Mouse (Mus musculus): ENCODE results near the gene Foxj1.

Foxj1 gene

DNA sequence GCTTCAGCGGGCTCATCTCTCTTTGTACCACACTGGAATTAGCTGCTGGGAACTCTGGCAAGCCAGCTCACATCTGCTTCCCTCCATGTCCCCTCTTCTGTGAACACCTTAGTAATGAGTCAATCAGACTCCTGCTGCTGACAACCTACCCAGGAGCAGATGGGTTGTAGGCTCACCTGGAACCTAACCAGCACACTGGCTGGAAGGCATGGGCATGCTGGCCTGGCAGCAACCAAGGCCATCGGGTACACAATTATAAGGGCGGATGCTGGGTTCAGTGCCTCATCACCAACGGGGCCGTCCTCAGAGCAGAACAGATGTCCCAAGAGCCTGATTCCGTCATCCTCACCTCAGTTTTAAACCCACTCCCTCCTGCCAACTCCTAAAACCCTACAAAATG lies 36.6 kb downstream of the Foxj1 start:
- DNase-seq, result no peak

DNA sequence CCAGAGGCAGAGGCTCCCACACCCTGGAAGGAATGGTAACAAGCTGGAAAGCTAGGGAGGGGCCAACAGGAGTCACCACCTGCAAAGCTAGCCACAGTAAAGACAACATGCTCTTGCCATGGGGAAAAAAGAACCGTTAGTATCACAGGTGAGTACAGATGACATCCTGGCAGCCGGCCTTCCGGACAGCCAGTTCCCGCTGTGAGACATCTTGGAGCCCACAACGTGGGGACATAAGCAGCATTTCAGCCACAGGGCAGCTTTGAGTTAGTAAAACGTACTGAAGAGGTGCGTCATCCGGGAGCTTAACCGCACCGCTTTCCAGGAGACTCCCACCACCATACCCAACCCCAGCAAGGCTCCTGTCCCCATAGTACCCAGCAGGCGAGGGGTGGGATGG lies 37.0 kb downstream of the Foxj1 start:
- no peak for DNase-seq

DNA sequence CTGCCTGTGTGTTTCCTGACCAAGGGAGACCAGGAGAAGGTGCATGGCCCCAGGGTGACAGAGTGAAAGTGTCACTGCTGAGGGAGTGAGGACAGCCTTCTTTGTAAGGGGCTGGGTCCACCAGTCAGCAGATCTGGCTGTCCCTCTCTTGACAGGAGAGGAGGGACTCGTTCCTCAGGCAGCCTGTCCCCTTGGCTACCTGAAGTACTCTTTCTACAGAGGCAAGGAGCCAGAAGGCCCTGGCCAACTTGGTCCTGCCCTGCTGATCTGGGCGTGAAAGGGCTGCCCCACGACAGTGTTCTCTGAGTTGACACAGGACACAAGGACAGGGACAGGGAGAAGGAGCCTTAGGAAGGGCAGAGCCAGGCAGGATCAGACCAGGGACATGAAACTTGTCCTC lies 38.2 kb downstream of the Foxj1 start:
- DNase-seq, result no peak

DNA sequence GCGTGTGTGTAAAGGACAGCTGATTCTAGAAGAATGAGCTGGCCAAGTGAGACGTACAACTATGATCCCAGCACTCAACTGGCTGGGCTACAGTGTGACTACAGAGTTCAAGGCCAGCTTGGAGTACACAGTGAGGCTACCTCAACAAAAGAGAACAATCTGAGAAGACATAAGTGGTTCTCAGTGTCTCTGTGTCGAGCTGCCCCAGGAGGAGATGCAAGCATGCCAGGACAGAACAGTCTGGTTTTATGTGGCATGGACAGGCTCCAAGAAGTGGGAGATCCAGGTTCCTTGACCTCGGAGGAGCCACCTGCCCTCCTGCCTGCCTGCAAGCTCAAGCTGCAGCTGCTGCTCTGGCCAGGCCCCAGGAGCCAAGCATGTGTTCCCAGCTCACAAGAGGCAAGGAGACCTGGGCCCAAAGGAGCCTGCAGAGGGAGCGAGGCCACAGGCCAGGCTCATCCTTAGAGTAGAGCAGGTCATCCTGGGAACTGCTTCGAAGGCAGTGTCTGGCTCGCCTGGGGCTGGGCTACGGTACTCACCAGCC lies 38.9 kb downstream of the Foxj1 start:
- DNase-seq, result no peak

DNA sequence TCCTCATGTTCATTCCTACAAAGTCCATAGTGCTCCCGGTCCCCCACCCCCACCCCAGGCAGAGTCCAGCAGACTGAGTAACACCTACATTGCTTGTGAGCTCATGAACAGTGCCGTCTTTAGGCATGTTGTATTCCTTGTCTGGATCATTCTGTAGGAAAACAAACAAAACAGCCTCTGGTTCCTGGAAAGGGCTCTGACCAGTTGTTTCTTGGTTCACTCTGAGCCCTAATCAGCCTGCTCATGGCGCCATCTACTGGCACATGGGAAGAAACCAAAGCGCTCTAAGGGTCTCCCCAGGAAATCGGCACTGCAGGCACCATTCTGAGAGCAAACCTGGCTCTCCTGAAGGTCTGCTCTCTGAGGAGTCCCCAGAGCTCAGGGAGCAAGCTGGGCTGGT lies 40.9 kb downstream of the Foxj1 start:
- no peak for DNase-seq

DNA sequence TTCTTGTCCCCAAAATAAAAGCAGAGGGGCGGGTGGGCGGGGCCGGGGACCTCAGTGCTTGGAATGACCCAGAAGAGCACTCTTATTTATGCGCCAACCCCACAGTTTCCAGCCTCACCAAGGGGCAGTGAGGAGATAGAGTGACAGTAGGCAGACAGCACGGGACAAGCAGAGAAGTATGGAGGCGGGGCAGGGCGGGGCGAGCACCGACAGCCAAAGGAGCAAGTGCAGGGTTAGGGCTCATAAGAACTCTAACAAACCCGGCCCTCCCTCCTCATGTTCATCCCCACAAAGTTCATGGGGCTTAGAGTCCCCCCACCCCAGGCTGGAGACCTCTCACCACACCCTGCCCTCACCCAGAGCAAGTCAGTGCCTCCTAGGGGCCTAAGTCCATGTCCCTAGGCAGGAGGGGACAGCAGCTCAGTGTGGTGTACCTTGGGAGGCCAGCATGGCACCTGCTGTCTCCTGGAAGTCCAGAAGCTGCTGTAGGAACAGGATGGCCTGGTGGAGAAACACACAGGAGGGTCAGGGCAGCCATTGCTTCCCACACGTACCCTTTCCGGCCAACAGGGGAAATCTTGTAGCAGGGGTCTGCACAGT lies 41.6 kb downstream of the Foxj1 start:
- no peak for DNase-seq

DNA sequence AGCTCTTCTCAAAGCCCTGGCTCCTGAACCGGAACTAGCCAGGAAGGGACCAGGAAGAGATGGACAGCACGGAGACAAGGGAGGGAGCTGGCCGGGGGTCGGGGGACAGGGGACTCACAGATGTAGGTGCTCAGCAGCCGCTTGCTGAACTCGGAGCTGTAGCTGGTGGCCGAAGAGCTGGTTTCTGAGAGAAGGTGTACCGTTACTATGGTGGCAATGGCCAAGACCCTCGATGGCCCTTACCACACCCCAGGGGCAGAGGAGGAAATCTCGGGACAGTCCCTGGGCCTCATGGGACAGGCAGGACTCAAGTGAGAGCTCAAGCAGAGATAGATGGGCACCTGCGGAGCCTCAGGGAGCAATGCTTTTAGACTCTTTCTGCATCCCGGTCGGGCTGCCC lies 42.8 kb downstream of the Foxj1 start:
- no peak for DNase-seq

DNA sequence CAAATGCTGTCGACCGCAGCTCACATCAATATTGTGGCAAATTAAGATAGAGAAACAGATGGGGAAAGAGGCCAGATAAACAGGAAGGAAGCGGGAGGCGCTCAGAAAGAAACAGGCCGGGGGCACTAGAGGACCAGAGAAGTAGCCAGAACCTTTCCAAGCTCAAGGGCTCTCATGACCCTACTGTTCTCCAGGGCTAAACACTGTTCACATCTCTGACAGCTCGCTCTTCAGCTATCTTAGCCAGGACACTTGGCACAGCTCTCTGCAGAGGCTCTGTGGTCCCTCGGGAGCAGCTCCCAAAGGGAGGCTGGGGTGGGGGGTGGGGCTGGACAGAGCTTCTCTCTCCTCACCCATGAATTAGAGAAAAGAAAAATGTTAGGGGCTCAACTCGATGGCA lies 44.6 kb downstream of the Foxj1 start:
- no peak for DNase-seq

DNA sequence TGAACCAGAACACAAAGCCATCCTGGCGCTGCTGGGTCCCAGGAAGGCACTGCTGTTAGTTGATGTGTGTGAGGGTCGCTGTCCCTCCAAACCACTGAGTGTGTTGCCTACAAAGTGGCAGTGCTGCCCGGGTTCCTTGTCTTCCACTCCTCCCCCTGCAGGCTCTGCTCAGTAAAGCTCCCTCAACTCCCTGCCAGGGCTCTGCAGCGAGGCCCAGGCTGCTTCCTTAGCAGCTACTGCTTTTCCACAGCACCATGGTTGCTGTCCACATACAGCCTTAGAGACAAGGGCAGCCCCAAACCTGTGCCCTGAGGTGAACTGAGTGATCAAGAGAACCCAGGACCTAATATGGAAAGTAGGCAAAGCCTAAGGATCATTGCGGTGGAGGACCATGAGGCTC lies 47.8 kb downstream of the Foxj1 start:
- no peak for DNase-seq

DNA sequence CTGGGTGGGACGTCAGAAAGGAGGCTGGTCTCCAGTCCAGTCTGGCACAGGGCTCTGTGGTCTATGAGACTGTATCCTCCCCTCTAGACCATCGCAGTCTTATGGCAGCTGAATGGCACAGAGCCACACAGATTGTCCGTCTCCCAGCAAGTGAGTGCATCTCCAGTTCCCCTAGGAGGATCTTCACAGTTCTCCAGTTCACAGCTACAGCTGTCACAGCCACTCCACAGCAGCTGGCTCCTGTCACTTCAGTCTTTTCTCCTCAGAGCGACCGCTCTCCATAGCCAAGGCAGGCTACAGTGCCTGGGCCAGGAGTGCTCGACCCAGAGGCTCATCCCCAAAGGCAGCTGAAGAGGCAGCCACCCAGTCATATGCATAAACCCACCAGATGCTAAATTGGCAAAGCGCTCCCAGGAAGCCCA lies 49.4 kb downstream of the Foxj1 start:
- DNase-seq, result no peak

DNA sequence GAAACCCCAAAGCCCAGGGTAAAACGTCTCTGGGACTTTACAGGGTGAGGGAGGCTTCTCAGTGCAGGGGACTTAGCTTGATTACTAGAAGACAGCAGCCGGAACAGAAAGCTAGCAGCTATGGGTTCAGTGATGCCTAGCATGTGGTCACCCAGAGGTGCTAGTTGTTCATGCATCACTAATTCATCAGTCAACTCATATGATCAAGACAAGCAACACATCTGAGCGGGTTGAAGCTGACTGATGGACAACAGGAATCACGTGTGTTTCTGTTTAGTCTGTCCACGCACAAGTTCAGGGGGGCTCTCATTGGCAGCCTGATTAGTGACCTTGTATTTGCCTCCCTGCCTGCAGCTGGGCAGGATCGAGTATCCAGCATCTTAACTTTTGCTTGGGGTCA lies 51.2 kb downstream of the Foxj1 start:
- no peak for DNase-seq

DNA sequence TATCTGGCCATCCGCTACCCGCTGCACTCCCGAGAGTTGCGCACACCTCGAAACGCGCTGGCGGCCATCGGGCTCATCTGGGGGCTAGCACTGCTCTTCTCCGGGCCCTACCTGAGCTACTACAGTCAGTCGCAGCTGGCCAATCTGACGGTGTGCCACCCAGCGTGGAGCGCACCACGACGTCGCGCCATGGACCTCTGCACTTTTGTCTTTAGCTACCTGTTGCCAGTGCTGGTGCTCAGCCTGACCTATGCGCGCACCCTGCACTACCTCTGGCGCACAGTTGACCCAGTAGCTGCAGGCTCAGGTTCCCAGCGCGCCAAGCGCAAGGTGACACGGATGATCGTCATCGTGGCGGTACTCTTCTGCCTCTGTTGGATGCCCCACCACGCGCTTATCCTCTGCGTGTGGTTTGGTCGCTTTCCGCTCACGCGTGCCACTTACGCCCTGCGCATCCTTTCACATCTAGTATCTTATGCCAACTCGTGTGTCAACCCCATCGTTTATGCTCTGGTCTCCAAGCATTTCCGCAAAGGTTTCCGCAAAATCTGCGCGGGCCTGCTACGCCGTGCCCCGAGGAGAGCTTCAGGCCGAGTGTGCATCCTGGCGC lies 52.2 kb downstream of the Foxj1 start:
- DNase-seq, result no peak

DNA sequence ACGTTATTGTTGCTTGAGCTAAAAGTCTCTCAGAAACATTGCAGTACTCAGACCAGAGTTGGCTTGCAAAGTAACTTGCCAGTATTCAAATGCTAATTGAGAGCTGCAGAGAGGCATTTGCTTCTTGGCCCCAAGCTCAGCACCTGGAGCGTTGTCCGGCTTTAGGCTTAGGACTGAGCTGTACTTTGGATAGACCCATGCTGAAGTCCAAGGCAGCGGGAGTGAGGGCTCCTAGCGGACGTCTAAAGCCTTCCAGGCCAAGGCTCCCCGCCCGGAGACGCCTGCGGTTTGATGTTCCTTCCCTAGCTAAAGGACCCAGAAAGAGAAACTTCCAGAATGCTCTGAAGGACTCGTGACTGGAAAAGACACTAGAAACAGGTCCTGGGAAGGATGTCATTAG lies 53.1 kb downstream of the Foxj1 start:
- DNase-seq, result no peak

DNA sequence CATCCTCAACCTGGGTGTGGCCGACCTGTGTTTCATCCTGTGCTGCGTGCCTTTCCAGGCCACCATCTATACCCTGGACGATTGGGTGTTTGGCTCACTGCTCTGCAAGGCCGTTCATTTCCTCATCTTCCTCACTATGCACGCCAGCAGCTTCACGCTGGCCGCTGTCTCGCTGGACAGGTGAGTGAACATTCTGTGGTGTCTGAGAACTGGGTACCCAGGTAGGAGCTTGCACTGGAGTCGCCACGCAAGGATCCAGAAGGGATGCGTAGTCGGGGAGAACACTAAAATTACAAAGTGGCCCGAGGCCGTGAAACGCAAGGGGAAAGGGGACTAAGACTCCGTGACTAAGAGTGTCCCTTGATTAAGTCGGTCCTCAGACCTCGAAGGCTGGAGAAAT lies 53.5 kb downstream of the Foxj1 start:
- DNase-seq, result no peak

DNA sequence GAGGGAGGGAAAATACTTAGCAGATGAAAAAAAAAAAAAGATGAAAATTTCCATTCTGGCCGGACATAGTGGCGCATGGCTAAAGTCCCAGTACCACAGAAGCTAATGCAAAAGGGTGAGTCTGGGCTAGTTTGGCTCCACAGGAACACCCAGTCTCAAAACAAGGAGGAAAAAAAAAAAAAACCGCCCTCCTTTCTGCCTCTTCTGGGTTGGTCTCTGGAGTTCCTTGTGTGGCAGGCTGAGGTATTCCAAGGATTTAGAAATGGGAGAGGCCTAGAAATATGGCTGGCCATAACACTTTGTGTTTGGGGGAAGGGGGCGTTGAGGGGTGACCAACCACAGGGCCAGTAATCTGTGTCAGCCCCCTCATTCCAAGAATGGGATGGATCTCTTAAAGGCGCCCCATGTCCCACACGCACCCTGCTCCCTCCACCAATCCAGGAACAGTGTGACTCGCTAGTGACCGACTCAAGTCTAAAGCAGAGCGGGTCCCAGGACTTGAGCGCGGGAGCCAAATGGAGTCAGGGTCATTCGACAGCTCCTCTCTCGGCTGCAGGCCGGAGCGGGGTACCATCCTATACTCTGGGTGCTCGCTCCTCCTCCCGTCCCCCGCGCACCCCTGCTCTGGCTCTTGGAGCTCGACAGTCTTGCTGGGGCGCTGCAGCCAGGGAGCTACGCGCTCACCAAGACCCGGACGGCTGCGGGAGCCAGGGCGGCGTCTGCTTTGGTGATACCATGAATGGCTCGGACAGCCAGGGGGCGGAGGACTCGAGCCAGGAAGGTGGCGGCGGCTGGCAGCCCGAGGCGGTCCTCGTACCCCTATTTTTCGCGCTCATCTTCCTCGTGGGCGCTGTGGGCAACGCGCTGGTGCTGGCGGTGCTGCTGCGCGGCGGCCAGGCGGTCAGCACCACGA lies 54.2 kb downstream of the Foxj1 start, which contains the start of gene Galr2:
TSS of gene Galr2 (plus strand) at position 189 of the 913 bp plus-strand sequence.
- DNase-seq, result no peak
